Mouse (Mus musculus): Measurements from ENCODE around the gene S100pbp. TPM values are rescaled to one million over a fixed set of nuclear protein-coding genes. Genes with fewer than 3 reads are reported as not detected.

The S100pbp gene
- polyA plus RNA-seq, 1 experiment from 2014 or later, result 18.5 TPM

DNA sequence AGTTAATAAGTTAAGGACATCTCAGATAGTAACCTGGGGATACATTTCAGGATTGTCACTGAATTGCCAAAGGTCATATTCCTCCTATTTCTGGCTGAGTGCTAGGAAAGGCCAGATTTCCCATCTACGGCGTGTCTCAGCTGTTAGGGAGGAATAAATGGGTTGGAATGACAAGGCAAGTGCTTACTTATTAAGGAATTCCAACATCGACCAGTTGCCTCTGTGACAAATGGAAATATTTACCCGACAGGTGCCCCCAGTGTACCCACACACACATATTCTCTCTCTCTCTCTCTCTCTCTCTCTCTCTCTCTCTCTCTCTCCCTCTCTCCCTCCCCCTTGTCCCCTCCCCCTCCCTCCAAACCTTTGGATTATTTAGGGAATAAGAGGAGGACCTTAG lies 43.6 kb downstream of the S100pbp start:
- Histone ChIP-seq H3K4me3 (replicated peaks) (no peak overlapping the region), H3K27me3 (no peaks in the 10 kb centered on the region), H3K4me2 (replicated peaks) (no peak overlapping the region), H3K27ac (replicated peaks) (peak overlapping the region; percentile 44; the same call in 1 of the 2 replicates), H3K4me1 (peaks cover 30% of the 10 kb centered on the region), H3K36me3 (peaks cover 19% of the 10 kb centered on the region; the same call in 1 of the 2 replicates), H3K9me3 (replicated peaks) (no peaks in the 10 kb centered on the region), H3K9ac (no peak overlapping the region)
- WGBS, result 65% methylated on average over 4 of the region's 4 CpGs
- no peak for ATAC-seq (ENCODE audit: insufficient number of reproducible peaks, low FRiP score, low TSS enrichment, low read depth)

DNA sequence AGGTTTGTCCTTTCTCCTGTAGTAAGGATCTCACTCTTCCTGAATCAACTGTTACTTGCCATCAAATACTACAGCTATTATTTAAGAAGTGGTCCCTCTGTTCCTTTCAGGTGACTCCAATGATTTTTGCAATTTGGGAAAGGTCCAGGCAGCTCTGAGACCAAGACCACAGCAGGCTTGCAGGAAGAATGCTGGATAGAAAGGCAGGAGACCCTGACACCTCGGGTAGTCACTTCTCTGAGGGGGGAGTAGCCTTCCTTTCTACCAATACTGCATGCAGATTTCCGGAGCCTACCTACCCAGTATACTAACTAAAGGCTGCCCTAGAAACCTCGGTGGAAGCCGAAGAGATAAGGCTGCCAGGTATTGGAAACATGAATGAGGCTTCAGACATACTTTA lies 44.1 kb downstream of the S100pbp start:
- H3K9me3 ChIP-seq (replicated peaks), result no peaks in the 10 kb centered on the region
- H3K9ac ChIP-seq, result no peak overlapping the region
- peaks cover 30% of the 10 kb centered on the region for H3K4me1 ChIP-seq
- ATAC-seq (ENCODE audit: insufficient number of reproducible peaks, low FRiP score, low TSS enrichment, low read depth), result no peak
- H3K36me3 ChIP-seq, result peaks cover 14% of the 10 kb centered on the region; the same call in 1 of the 2 replicates
- 70% methylated on average over 4 of the region's 4 CpGs for WGBS
- no peaks in the 10 kb centered on the region for H3K27me3 ChIP-seq
- H3K27ac ChIP-seq (replicated peaks), result peak overlapping the region; percentile 78
- no peak overlapping the region for H3K4me2 ChIP-seq (replicated peaks)
- no peak overlapping the region for H3K4me3 ChIP-seq (replicated peaks)

DNA sequence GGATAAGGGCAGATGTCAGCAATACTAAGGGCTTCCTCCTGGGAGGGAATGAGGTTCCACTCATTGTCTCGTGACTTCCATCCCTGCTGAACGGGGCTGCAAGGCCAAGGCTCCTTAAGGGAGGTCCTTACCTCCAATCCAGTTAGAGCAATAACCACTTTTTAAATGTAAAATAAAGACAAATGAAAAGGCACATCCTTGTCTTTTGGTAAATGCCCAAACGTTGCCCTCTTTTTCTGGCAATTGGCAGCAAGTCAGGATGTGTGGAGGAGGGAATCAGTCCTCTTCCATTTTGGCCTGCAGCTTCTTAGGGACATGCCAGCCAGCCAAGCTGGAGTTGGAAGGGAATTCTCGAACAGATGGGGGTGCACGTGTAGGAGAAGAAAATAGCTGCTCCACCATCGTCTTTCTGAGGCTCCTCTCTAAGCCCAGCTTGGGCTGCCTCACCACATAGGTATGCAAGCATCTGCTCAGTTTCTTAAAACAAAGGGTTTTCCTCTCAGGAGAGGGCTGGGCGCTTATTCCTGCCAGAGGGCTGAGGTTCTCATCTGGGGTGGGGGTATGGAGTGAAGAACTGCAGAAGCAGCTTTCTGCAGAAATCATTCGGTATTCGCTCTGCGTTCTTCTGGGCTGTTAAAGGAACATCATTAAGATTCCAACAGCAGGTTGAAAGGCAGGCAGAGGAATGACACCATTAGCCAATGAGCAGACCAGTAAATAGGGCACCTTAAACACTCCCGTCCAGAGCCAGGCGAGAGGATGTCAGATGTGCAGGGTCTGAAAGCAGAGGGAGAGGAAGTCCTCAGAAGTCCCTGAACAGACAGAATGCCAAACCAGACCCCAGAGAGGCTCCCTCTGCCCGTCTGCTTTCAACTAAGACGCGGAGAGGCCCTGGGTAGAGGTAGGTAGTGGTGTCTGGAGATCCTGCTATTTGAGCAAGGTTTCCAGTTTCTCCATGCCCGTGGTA lies 44.8 kb downstream of the S100pbp start:
- Histone ChIP-seq H3K27ac (replicated peaks) (peak overlapping the region; percentile 78), H3K4me1 (peaks cover 35% of the 10 kb centered on the region), H3K9ac (no peak overlapping the region), H3K4me3 (replicated peaks) (no peak overlapping the region), H3K4me2 (replicated peaks) (no peak overlapping the region; the same call in 1 of the 2 replicates), H3K36me3 (peaks cover 9% of the 10 kb centered on the region; the same call in 1 of the 2 replicates), H3K9me3 (replicated peaks) (no peaks in the 10 kb centered on the region), H3K27me3 (no peaks in the 10 kb centered on the region)
- 35% methylated on average over 16 of the region's 16 CpGs for WGBS
- ATAC-seq (ENCODE audit: insufficient number of reproducible peaks, low FRiP score, low TSS enrichment, low read depth), result peak; percentile 80

DNA sequence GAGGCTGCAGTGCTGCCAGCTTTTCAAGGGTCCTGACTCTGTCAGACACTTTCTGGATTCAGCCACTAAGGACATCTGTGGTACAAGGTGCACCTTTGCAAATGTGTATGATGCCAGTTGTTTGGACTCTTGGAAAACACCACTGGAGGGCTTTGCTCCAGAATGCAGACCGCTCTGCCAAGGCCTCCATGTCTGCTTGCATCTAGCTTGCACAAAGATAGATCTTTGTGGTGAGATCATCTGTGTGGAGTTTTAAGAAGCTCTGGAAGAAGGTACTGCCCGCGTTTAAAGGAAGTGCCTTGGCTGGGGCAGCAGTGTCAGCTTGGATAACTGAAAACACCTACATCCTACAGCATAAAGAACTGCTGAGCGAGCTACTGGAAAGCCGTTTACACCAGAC lies 46.0 kb downstream of the S100pbp start:
- WGBS, result 67% methylated on average over 5 of the region's 5 CpGs
- no peak for ATAC-seq (ENCODE audit: insufficient number of reproducible peaks, low FRiP score, low TSS enrichment, low read depth)
- peaks cover 35% of the 10 kb centered on the region for H3K4me1 ChIP-seq
- H3K4me3 ChIP-seq (replicated peaks), result no peak overlapping the region
- 0 out of 2 replicates have a peak, but pooled peaks cover 3% of the 10 kb centered on the region for H3K36me3 ChIP-seq
- H3K9me3 ChIP-seq (replicated peaks), result no peaks in the 10 kb centered on the region
- no peaks in the 10 kb centered on the region for H3K27me3 ChIP-seq
- no peak overlapping the region for H3K9ac ChIP-seq
- H3K4me2 ChIP-seq (replicated peaks), result no peak overlapping the region
- peak overlapping the region; percentile 78 for H3K27ac ChIP-seq (replicated peaks)

DNA sequence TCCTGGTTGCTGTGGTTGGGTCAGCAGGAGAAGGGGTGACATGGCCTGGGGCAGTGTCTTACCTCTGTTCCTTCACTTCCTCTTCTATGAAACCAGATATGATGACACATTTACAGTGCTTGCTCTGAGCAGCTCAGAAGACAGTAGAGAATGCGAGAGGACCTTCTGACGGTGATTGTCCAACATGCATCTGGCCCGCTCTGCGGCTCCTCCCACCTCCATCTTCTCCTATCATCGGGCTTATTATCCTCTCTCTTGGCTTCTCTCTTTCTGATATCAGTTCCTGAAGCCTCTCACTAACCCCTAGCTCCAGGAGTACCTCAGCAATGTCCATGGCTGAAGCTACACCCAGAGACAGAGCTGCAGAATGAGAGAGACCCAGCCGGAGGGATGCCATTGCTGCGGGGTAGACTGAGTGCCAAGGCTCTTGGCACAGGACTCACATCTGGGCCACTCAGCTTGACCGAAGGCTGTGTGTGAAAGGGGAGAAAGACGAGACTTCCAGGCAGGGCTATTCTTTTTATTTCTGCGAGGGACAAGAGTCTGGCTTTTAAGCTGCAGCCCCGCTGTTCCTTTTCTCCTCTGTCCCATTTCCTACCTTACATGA lies 47.0 kb downstream of the S100pbp start:
- Histone ChIP-seq H3K4me2 (replicated peaks) (no peak overlapping the region), H3K9me3 (replicated peaks) (no peaks in the 10 kb centered on the region), H3K36me3 (0 out of 2 replicates have a peak, but pooled peaks cover 3% of the 10 kb centered on the region), H3K9ac (no peak overlapping the region), H3K4me1 (peaks cover 40% of the 10 kb centered on the region), H3K27me3 (peaks cover 7% of the 10 kb centered on the region; the same call in 1 of the 2 replicates), H3K27ac (replicated peaks) (no peak overlapping the region; the same call in 1 of the 2 replicates), H3K4me3 (replicated peaks) (no peak overlapping the region)
- 82% methylated on average over 11 of the region's 11 CpGs for WGBS
- ATAC-seq (ENCODE audit: insufficient number of reproducible peaks, low FRiP score, low TSS enrichment, low read depth), result no peak

DNA sequence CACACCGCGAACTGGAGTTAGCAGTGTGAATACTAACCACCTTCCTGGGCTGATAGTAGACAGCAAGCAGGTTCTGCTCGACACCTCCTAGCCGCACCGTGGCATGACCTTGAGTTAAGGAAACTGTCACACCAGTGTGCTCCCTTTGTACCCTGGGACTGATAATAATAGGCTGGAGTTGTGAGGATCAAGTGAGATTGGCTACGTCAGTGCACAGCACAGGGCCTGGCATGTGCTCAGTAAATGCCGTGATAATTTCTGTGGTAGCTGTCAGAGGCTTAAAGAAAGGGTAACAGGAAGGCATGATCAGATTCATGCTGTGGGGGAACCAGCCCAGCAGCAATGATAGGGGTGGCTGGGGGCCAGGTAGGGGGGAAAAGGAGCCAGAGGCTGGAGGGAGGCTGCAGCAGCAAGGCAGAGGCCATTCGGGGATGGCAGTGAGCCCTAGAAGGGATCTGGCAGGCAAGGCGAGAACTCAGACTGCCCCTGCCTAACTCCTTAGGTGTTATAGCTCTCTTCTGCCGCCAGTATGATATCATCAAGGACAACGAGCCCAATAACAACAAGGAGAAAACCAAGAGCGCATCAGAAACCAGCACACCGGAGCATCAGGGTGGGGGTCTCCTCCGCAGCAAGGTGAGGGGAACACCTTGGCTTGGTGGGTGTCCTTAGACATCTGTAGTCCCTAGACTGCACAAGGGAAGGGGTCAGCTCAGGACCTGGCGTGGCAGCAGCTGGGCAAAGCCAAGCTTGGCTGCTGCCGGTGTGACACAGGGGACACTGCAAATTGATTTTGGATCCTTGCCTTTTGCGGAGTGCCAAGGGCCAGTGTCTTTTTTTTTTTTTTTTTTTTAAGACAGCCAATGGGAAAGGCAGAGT lies 47.7 kb downstream of the S100pbp start:
- 67% methylated on average over 17 of the region's 17 CpGs for WGBS
- no peak overlapping the region for H3K4me3 ChIP-seq (replicated peaks)
- H3K36me3 ChIP-seq, result 0 out of 2 replicates have a peak, but pooled peaks cover 2% of the 10 kb centered on the region
- no peak overlapping the region for H3K9ac ChIP-seq
- peaks cover 47% of the 10 kb centered on the region for H3K4me1 ChIP-seq
- 0 out of 2 replicates have a peak overlapping the region, but pooled peaks have one; percentile 28 for H3K27ac ChIP-seq (replicated peaks)
- no peak for ATAC-seq (ENCODE audit: insufficient number of reproducible peaks, low FRiP score, low TSS enrichment, low read depth)
- H3K9me3 ChIP-seq (replicated peaks), result no peaks in the 10 kb centered on the region
- no peak overlapping the region for H3K4me2 ChIP-seq (replicated peaks)
- peaks cover 13% of the 10 kb centered on the region; the same call in 1 of the 2 replicates for H3K27me3 ChIP-seq

DNA sequence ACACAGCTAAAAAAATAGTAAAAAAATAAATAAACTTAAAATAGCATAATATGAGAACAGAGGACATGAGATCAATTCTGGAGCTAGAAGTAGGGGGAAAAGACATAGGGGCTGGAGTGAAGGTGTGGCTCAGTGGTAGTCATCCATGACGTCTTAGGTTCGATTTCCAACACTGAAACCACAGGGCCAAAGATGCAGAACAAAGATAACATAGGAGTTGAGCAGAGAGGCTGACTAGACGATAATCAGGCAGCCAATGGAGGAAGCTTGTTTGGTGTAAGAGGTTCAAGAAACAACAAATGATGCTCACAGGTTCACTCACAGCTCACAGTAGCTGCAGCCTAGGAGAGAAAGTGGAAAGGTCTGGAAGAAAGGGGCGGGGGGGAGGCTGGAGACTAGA lies 48.7 kb downstream of the S100pbp start:
- no peak overlapping the region for H3K27ac ChIP-seq (replicated peaks)
- H3K4me1 ChIP-seq, result peaks cover 54% of the 10 kb centered on the region
- H3K4me3 ChIP-seq (replicated peaks), result no peak overlapping the region
- no peak overlapping the region for H3K4me2 ChIP-seq (replicated peaks)
- H3K27me3 ChIP-seq, result peaks cover 18% of the 10 kb centered on the region
- H3K9me3 ChIP-seq (replicated peaks), result no peaks in the 10 kb centered on the region
- H3K36me3 ChIP-seq, result no peaks in the 10 kb centered on the region
- ATAC-seq (ENCODE audit: insufficient number of reproducible peaks, low FRiP score, low TSS enrichment, low read depth), result no peak
- WGBS, result 79% methylated on average over 4 of the region's 4 CpGs
- H3K9ac ChIP-seq, result no peak overlapping the region

DNA sequence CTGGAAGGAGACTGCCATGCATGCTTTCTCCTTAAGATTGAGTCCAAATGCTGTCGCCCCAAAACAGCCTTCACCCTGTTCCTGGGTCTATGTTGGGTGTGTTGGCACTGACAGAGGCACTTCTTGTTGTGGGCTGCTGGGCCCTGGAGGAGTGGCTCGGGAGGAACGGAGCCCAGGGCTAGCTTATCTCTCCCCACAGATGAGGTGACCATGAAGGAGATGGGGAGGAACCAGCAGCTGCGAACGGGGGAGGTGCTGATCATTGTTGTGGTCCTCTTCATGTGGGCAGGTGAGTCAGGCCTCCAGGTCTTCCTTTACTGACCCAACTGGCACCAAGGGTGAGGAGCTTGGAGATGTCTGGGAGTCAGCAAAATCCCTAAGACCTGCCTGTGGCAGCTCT lies 49.9 kb downstream of the S100pbp start:
- no peak overlapping the region for H3K9ac ChIP-seq
- peaks cover 49% of the 10 kb centered on the region for H3K4me1 ChIP-seq
- no peak for ATAC-seq (ENCODE audit: insufficient number of reproducible peaks, low FRiP score, low TSS enrichment, low read depth)
- H3K4me3 ChIP-seq (replicated peaks), result no peak overlapping the region
- H3K9me3 ChIP-seq (replicated peaks), result no peaks in the 10 kb centered on the region
- no peak overlapping the region for H3K4me2 ChIP-seq (replicated peaks)
- peaks cover 21% of the 10 kb centered on the region for H3K27me3 ChIP-seq
- H3K27ac ChIP-seq (replicated peaks), result no peak overlapping the region
- WGBS, result 83% methylated on average over 5 of the region's 5 CpGs
- no peaks in the 10 kb centered on the region for H3K36me3 ChIP-seq

DNA sequence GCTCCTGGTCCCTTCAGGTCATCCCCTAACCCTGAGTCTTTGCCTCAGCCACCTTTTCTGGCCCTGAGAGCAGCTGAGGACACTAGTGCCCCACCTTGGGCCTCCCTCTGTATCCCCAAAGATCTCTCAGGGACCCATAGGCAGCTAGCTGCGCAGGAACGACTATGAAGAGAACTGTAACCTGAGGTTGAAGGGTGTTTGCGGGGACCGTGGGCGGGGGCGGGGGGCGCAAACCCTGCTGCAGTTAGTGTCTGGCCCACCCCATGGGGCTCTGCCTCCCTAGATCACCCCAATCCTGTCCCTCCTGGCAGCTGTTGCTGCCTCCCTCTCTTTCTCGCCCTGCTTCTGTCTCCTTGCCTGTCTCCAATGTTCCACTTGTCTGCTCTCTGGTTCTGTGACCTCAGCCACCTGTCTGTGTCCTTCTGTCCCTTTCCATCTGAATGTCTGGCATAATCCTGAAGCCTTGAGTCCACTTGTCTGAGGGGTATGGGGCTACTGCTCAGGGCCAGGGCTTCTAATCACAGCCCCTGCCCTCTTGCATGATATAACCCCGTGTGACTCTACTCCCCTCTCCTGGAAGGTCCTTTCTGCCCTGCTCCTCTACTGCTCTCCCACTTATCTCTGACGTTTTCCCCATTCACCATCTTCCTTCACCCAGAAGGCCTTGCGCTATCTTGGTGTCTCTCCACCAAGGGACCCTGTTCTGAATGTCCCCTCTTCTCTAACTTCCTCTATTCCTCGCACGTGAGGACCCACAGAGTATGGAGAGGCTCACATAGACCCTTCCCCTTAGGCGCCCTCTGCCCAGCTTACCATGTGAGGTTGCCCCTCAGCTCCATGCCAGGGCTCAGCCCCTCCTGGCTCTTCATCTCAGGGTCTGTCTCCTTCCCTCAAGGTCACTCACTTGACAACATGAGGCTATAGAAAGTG lies 51.9 kb downstream of the S100pbp start:
- ATAC-seq (ENCODE audit: insufficient number of reproducible peaks, low FRiP score, low TSS enrichment, low read depth), result no peak
- peak overlapping the region; percentile 56 for H3K4me3 ChIP-seq (replicated peaks)
- H3K4me2 ChIP-seq (replicated peaks), result peak overlapping the region; percentile 93
- no peaks in the 10 kb centered on the region for H3K9me3 ChIP-seq (replicated peaks)
- 48% methylated on average over 14 of the region's 14 CpGs for WGBS
- peaks cover 43% of the 10 kb centered on the region for H3K4me1 ChIP-seq
- peaks cover 21% of the 10 kb centered on the region for H3K27me3 ChIP-seq
- H3K27ac ChIP-seq (replicated peaks), result no peak overlapping the region
- H3K36me3 ChIP-seq, result no peaks in the 10 kb centered on the region
- peak overlapping the region; percentile 53; the same call in 1 of the 2 replicates for H3K9ac ChIP-seq

Data from embryonic facial prominence, embryonic 15.5 days (tissue).